Mouse (Mus musculus): Measurements from ENCODE around the gene Nf1.
"Not testable (repeated sequence)": the region's sequence is repeated elsewhere in the genome, so short reads cannot be mapped to it uniquely, and the experiment has no call there.

Gene Nf1

DNA sequence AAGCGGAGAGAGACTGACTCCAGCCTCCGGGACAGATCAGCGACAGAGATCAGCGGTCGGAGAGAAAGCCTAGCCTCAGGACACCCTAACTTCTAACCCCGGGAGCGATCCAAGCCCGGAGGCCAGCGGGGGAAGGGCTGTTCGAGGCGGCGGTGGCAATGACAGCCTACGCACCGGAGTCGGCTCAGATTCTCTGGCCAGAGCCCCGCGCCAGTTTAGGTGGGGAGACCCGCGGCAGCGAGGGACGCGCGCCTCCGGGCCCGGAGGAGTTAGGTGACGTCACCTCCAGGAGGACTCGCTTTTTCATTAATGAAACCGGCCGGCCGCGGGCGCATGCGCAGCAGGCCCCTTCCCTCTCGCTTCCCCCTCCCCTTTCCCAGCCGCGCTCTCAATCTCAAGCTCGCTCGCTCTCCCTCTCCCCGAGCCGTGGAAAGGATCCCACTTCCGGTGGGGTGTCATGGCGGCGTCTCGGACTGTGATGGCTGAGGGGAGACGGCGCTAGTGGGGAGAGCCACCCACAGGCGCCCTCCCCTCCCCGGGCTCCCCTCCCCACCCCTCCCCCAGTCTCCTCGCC lies at the start of gene Nf1:
Gene Nf1 (plus strand): TSS at position 460 of the 574 bp plus-strand sequence.
- peak; percentile 96 for DNase-seq

DNA sequence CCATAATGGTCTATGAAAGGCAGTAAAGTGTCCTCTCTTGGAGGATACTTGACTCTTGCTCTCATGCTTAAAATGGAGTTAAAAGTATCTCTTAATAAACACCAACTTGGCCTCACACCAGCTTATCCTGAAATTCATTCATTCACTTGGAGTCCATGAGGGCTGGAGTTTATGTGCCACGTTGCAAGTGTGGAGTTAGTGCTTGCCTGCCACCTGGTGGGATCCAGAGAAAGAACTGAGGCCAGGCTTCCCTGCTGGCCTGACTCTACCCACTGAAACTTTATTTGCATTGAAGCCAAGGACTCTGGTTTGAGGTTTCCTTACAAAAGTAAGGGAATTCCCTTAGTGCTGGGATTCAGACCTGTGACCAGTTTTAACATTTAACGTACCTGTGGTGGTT lies 49.0 kb upstream of the Nf1 start:
- peak; percentile 22 for DNase-seq

DNA sequence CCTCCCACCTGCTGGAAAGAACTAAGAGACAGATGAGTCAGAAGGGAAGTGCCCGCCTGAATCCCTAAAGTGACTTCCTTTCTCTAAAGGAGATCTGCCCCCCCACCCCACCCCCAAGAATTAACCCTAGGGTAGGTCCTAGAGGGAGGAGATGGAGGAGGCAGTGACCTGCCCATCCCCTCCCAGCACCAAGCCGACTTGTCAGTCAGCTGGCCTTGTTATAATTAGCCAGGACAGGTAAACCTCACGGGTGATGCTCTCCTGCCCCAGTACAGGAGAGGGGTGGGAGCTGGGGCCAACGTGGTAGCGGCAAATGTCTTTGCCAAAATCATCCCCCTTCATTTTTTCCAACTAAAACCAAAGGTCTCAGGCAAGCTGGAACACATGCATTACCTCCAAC lies 47.8 kb upstream of the Nf1 start:
- DNase-seq, result no peak

DNA sequence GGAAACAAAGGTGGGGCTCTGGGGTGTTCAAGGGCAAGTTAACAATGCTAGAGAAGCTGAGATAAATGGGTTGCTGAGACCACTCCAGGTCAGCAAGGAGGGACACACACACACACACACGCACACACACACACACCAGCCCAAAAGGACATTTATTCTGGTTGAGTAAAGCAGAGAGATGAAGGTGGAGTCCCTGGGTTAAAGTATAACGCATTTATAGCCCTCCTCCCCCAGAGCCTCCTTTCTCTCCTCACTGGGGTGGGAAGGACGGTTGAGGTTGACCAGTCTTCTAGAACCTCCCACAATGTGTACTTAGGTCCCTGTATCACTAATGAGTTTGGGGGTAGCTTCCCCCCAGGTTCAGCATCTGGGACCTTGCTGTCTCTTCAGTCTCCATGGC lies 47.4 kb upstream of the Nf1 start:
- DNase-seq, result no peak

DNA sequence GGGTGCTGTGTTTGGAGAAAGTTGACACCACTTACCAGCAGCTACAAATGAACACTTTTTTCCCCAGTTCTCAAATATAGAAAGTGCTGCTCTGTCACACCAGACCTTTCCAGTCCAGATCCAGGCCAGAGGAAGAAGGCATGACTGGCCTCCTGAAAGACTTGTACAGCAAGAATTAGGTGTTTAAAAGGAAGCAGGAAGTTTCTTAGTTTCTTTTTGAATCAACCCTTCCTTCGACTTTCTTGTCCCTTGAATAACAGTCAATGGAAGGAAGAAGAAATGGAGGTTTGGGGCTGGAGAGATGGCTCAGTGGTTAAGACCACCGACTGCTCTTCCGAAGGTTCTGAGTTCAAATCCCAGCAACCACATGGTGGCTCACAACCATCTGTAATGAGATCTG lies 46.5 kb upstream of the Nf1 start:
- no peak for DNase-seq

DNA sequence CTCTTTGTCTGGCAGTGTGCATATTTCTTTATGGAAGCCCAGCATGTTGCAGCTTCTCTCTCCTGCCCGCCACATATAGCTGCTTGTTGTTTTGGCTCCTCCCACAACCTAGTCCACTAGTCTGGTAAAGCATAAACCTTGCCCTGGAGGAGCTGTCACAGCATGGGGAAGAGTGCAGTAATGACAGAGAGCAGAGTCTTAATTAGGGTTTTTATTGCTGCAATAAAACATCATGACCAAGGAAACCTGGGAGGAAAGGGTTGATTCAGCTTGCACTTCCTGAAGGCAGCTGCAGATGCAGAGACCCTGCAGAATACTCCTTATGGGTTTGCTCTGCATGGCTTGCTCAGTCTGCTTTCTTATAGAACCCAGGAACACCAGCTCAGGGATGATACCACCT lies 45.5 kb upstream of the Nf1 start:
- DNase-seq, result no peak

DNA sequence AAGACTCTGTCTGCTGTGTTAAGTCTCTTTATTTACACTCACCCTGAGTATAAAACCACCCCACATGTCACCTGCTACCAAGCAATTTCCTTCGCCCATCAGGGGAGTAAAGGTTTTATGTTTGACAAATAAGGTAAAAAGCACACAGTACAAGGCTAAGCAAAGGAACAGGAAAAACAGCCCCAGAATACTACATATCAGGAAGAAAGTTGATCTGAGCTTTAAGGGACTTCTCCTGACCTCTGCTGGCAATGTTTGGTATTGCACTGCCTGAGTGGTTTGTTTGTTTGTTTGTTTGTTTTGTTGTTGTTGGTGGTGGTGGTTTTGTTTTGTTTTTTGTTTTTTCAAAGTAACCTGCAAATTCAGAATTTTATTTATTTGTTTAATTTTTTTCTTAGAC lies 43.3 kb upstream of the Nf1 start:
- DNase-seq, result peak; percentile 50

DNA sequence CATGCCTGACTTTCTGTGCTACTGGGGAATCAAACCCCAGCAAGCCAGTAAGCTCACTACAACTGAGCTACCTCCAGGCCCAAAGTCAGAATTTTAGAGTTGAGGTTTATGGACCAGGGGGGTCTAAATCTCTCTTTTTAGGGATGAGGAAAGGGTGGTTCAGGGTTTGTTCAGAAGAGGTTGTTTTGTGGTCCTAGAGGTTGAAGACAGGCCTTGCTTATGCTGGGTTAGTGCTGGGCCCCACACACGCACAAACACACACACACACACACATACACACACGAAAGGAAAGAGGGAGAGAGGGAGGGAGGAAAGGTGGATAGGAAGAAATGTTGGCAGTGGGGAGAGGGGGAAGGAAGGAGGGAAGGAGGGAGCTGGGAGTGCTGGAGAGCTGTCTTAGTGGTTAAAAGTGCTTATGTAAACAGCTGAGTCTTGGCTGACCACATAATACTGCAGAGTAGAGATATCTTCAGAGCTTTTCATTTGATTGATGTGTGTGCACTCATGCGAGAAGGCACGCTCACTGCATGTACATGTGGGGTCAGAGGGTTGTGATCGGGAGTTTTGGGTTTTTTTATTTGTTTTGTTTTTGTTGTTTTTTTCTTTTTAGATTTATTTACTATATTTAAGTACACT lies 42.5 kb upstream of the Nf1 start, which contains the start of gene Gm9964:
Gene Gm9964 (minus strand): TSS at position 51 of the 636 bp plus-strand sequence.
- DNase-seq, result no peak

DNA sequence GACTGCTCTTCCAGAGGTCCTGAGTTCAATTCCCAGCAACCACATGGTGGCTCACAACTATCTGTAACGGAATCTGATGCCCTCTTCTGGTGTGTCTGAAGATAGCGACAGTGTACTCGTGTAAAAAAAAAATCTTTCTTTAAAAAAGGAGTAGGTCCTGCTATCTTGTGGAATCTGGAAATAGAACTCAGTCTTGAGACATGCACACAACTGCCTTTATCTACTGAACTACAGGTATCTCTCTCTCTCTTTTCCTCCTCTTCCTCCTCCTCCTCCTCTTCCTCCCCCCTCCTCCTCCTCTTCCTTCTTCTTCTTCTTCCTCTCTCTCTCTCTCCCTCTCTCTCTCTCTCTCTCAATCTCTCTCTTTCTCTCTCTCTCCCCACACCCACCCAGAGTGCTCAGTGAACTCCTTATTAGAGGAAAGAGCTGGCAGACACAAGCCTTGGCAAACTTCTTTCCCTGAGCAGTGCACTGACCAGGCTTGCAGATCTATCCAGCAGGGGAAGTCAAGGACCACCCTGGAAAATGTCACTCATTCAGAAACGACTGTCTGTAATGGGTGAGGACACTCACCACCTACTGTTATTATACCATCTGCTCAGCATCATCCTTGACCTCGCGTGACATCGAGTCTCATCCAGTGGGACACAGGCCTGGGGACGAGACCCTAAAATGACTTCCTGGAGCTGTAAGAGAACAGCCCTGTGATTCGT lies 39.6 kb upstream of the Nf1 start:
- DNase-seq, result no peak

DNA sequence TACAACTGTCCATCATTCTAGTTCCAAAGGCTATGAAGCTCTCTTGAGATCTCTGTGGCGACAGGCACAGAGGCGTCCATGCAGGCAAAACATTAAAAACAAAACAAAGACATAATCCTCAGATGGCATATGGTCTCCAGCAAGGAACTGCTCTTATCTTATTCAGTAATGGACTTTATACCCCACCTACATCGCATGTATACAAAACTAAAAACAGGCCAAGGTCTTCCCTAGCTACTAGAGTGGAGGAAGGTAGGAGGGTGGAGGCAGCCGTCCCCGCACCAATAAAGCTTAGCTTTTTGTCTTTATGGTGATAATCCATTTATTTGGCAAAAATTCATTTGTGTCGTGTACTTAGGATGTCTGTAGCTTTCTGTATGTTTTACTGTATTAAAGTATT lies 36.4 kb upstream of the Nf1 start:
- no peak for DNase-seq

DNA sequence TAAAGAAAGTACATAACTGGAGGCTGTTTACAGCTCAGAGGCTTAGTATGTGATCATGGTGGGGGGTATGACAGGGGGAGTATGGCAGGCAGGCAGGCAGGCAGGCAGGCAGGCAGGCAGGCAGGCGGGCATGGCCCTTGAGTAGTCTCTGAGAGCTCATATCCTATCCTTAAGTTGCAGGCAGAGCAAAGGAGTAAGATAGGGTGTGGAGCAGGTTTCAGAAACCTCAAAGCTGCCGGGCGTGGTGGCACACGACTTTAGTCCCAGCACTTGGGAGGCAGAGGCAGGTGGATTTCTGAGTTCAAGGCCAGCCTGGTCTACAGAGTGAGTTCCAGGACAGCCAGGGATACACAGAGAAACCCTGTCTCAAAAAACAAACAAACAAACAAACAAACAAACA lies 35.2 kb upstream of the Nf1 start:
- not testable (repeated sequence) for DNase-seq

DNA sequence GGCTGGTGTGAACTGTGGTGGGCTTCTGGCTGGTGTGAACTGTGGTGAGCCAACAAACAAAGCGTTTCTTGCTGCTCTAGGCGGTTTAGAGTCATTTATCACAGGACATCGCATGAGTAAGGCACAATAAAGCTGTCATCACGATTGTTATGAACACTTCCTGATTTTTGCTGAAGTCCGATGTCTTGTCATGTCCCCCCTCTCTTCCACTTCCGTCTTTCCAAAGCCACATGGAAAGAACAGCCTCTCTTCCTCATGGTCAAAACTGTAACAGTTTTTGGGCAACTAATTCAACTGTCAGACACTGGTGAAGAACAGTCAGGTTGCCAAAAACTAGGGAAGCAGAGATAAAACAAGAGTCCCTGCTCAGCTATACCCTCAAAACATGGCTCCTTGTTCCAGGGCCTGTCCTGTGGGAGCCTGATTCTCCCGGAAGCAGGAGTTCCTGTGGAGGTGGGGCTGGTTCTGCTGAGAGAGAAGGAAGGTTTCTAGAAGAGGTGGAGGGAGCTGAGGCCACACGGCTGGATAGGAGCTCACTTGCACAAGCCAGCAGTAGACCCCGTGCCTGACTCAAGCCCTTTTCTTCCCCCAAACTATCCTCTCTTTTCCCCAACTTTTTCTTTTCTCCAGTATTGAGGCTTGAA lies 33.7 kb upstream of the Nf1 start:
- no peak for DNase-seq

DNA sequence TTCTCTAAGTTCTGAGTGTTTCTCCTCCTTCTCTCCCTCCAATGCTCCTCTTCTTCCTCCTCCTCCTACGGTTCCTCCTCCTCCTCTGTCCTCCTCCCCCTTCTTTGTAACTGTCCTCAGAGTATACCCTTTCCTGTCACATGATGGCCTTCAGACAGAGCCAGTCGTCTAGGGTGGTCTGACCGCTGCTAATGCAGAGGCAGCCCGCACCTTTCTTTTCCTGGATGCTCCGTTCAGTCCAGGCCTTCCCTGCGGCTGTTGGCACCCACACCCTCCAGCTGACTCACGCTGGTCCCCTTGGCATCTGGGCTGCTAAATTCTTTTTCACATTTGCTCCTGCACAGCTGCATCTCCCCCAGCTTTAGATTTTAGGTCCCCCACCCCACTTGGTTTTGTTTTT lies 33.0 kb upstream of the Nf1 start:
- no peak for DNase-seq

DNA sequence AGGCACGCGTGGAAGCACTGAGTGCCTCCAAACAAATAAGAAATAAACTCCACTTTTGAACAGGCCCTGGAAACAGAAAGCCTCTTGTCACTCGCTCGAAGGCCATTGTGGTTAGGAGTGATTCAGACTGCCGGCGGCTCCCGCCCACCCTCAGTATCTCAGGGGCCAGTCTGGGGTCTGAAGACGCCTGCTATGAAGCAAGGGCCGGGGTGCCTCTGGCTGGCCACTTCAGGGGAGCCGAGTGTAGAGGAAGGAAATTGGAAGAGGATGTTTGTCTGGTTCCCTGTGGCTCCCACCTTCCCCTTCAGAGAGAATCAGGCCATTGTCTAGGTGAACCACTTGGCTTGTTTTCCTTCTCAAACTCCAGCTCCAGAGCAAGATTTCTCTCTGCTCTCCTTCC lies 32.5 kb upstream of the Nf1 start:
- DNase-seq, result peak; percentile 23

DNA sequence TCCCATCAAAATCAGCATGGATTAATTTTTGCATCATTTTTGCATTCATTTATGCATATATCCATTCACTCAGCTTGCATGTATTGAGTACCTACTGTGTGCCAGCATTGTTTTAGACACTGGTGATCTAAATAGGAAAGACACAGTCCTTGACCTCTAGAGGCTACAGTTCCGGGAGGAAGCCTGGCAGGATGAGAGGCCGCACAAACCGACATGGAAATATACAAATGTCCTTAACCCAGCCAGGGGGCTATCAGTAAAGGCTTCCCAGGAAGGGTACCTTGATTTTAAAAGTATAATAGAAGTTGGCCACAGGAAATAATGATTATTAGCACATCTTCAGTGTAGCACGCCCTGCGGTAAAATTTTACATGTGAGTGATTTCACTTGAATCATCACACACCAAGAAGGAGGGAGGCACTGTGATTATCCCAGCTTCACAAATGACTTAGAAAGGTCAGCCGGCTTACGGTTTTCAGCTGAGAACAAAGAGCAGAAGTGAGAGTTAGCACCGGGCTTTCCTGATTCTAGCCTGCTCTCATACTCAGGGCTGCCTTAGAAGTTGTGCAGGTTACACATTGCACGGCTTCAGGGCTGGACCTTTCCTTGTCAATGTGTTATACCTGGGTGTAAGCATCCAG lies 31.8 kb upstream of the Nf1 start:
- DNase-seq, result no peak

DNA sequence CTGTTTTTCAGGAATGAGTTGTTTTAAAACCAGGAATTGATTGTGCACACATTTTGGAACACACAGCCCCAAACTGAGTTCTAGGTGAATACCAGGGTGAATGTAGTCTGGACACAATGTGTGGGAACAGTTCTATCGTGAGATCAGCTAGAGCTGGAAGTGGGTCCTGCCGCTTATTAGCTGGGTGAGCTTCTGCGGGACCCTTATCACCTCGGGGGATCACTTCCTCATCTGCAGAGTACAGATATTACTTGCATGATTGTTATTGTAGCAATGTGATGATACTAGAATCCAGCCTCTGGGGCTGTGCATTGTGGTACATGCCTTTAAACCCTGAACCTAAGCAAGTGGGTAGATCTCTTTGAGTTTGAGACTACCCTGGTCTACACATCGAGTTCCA lies 29.0 kb upstream of the Nf1 start:
- DNase-seq, result no peak

DNA sequence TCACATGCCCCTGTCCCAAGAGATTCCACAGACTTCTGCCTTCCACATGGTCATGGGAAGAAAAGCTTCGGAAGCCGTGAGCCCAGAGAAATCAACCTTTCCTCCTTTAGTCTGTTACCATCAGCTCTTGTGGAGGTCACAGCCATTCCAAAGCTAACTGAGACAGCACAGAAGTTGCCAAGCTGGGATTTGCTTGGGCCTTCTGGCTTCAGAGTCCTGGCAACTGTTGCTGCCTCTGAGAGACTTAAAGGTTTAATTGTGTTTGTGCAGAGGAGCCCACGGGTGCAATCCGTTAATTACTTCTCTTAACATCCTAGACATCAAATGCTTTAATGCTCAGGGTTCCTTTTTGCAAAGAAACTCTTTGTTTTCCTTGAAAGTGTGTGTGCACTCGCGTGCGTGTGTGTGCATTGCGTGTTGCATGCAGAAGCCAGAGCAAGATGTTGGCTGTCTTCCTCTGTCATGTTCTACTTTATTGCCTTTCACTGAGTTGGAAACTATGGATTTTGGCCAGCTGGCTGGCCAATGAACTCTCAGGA lies 22.6 kb upstream of the Nf1 start:
- no peak for DNase-seq

DNA sequence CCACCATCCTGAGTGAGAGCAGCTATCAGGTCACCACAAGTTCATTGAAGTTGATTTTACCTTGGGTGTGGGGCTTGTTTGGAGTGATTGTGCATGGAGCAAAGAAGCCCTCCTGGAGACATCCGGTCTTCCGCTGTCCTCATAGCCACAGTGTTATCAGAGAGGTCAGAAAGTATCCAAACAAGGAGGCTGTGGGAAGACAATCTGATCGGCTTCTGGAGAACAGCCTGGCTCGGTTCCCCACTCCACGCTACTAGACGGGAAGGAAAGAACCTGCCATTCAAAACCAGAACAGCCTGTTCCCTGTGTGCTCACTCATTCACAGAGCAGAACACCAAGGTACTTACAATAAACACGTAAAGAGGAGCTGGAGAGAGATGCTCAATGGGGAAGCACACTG lies 19.7 kb upstream of the Nf1 start:
- no peak for DNase-seq

DNA sequence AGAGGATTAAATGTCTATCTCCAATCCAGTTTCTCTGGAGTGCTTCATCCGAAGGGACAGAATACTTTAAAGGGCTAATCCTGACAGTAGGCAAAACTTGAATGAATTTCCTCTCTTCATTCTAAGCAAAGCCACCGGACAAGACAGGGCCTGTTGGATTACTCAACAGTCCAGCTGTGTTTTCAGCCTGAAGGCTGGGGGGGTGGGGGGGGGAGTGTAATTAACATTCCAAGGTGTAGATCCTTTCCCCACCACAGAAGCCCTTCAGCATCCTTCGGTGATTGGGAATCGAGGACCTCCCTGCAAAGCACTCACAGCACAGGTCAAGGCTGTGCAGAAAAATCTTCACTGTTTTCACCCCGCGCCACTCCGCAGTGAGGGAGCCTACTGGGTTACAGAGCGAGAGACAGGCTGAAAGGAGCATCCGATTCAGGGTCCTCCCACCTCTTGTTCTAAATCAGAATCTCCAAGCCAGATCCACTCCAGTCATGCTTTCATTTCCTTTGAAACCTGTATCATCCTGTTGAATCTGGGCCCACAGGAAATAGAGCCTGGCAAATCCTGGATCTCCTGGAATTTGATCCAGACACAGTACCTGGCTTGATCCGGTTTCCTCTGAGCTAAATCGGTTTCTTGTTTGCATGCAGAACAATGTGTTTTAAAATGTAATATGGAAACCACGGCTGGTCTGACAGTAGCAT lies 15.4 kb upstream of the Nf1 start:
- no peak for DNase-seq

DNA sequence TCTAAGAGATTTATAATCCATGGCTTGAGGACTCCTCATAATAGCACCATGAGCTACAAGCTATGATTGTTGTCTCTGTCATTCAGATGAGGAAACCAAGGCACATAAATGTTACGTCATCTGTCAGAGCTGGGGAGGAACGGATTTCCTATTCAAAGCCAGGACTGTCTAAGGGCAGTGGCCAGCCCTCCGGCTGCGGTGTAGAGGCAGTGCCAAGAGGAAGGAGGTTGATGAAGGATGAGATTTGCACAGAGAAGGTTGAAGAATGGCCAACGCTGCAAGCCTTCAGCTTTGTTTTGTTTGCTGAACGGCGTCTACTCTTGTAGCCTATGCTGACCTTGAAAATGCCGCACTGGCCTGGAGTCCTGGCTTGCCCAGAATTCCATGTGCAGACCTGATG lies 13.8 kb upstream of the Nf1 start:
- no peak for DNase-seq

DNA sequence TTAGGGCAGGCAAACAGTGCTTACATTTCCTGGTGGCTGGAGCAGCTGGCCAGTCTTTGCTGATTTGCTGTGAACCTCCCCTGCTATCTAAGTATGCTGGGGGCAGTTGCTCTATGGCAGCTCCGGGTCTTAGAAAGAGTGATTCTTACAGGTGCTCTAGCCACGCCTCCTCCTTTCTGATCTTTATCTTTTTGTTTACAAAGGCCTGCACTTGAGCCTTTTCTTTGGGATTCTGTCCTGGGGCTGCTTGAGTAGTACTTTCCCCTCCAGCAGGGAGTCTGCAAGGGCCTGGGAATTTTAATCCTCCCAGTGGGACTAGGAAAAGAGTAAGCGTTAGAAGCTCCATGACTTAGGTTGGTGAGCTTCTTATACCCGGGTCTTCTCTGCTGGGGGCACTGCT lies 12.4 kb upstream of the Nf1 start:
- no peak for DNase-seq

DNA sequence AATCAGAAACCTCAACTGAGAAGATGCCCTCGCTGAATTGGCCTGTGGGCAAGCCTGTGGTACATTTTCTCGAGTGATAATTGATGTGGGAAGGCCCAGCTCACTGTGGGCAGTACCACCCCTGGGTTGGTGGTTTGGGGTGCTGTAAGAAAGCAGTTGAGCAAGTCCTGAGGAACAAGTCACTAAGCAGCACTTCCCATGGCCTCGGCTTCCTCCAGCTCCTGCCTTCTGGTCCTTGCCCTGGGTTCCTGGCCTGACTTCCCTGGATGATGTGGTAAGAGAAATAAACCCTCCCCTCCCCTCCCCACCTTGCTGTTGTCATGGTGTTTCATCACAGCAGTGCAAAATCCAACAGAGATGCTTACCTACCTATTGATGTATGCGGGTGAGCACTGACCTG lies 11.4 kb upstream of the Nf1 start:
- DNase-seq, result no peak

DNA sequence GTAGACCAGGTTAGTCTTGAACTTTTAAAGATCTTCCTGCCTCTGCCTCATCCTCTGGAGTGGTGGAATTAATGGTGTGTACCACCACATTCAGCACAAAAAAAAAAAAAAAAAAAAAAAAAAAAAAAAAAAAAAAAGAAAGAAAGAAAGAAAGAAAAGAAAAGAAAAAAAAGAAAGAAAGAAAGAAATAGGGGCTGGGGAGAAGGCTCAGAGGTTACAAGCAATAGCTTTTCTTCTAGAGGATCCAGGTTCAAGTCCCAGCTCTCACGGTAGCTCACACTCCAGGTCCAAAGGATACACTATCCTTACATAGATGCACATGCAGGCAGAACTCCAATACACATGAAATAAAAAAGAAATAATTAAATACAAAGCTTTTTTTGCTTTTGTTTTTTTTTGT lies 9.9 kb upstream of the Nf1 start:
- DNase-seq, result no peak

All from right cerebral cortex, postnatal 14 days (tissue).